Mouse (Mus musculus): ENCODE measurements around the gene Pask.

DNA sequence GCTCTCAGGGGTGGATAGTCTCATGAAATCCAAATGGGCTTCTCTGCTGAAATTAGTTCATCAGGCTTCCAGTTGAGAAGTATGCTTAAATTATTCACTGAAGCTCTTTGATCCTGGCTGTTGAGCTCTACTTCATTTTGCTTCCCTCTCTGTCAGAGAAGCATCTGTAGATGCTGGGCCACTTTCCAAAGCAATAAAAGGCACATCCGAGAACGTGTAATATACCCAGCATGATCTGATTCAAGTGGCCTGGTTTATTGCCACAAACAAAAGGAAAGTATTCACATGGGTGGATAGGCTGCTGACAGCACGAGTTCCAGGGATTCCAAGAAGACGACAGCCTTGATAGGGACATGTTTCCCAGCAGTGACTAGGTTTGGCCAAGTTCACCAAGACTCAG lies 6.4 kb upstream of the Pask start:
- TF ChIP-seq CTCF (IDR thresholded peaks at IDR 0.05; ENCODE audit: insufficient read depth, low read length): no peak
- no peak for TF ChIP-seq POLR2A (IDR thresholded peaks at IDR 0.05; ENCODE audit: borderline replicate concordance, extremely low read depth, low read depth, low read length)
